Mouse (Mus musculus) ES-E14 (cell line): Measurements from ENCODE around the gene Phxr2. TPM values are rescaled to one million over a fixed set of nuclear protein-coding genes. Genes with fewer than 3 reads are reported as not detected.

Experiments used
- DNase-seq: peaks from one replicate; pipeline ENCODE4 v3.0.0-alpha.2; 2013; ENCODE audit warnings: low read depth, low spot score
- H3K27ac ChIP-seq: 2 replicates; pipeline ENCODE4 v1.5.1; 2012; ENCODE audit warnings: low read depth, mild to moderate bottlenecking, low read length, moderate library complexity, mixed read lengths; ENCODE audit not compliant: poor library complexity, insufficient read depth, severe bottlenecking
- H3K36me3 ChIP-seq: 2 replicates; pipeline ENCODE4 v1.6.1; 2012; ENCODE audit warnings: mild to moderate bottlenecking, low read length, moderate library complexity, mixed read lengths; ENCODE audit not compliant: control insufficient read depth, poor library complexity, insufficient read depth, severe bottlenecking
- H3K4me1 ChIP-seq, 2 experiments: fragments of 150-350 bp in 1 of 2; sonication (generic) in 1 of 2; 2 replicates each; pipeline ENCODE4 v1.6.1; 2012; ENCODE audit warnings: low read length in 2 of 2, mild to moderate bottlenecking in 1 of 2, mixed read lengths in 1 of 2; ENCODE audit not compliant: control insufficient read depth in 2 of 2, insufficient read depth in 2 of 2, poor library complexity in 1 of 2
- H3K4me3 ChIP-seq, 2 experiments: fragments of 150-350 bp in 1 of 2; sonication (generic) in 1 of 2; 2 replicates each; pipeline ENCODE4 v1.5.1; 2012; ENCODE audit warnings: low read length in 2 of 2, low read depth in 1 of 2, mild to moderate bottlenecking in 1 of 2, mixed read lengths in 1 of 2; ENCODE audit not compliant: insufficient read depth in 1 of 2, poor library complexity in 1 of 2, severe bottlenecking in 1 of 2
- H3K9ac ChIP-seq: 2 replicates; pipeline ENCODE4 v1.6.1; 2012; ENCODE audit warnings: low read depth, mild to moderate bottlenecking, low read length, mixed read lengths; ENCODE audit not compliant: poor library complexity, insufficient read depth, severe bottlenecking
- H3K9me3 ChIP-seq: fragments of 150-350 bp; sonication (generic); 2 replicates; pipeline ENCODE4 v1.6.1; 2012; ENCODE audit warnings: low read depth, mild to moderate bottlenecking, low read length; ENCODE audit not compliant: control insufficient read depth, insufficient read depth
- CHD2 ChIP-seq: IDR thresholded peaks from 2 replicates; pipeline ENCODE4 v1.6.1; 2014; ENCODE audit warnings: mild to moderate bottlenecking, low read depth, low read length, inconsistent platforms
- HCFC1 ChIP-seq: IDR thresholded peaks from 2 replicates; pipeline ENCODE4 v1.6.1; 2012; ENCODE audit warnings: low read length, inconsistent platforms, borderline replicate concordance; ENCODE audit not compliant: insufficient read depth
- MAFK ChIP-seq: IDR thresholded peaks from 2 replicates; pipeline ENCODE4 v1.6.1; 2014; ENCODE audit warnings: mild to moderate bottlenecking, low read depth, low read length, inconsistent platforms; ENCODE audit not compliant: insufficient read depth
- ZC3H11A ChIP-seq: IDR thresholded peaks from 2 replicates; pipeline ENCODE4 v1.6.1; 2012; ENCODE audit warnings: low read depth, mild to moderate bottlenecking, inconsistent platforms, low read length, borderline replicate concordance
- ZNF384 ChIP-seq: IDR thresholded peaks from 2 replicates; pipeline ENCODE4 v1.6.1; 2012; ENCODE audit warnings: low read depth, low read length, inconsistent platforms
- in situ Hi-C, 2 experiments: fragments of 600-800 bp; cut with MboI; formaldehyde crosslinking; loops; one replicate each; pipeline ENCODE4 v1.15.1; 2025; ENCODE audit warnings: low sequenced_read_pairs in 2 of 2, inconsistent platforms in 1 of 2; ENCODE audit not compliant: unreplicated experiment in 2 of 2
- total RNA-seq: library from RNA; depleted of rRNA; stranded (reverse); fragments of 300-350 nt; gene quantifications from 2 replicates; pipeline ENCODE4 v1.2.3, GENCODE M21; 2012

Gene Phxr2
- total RNA-seq, 1 experiment, result not detected

DNA sequence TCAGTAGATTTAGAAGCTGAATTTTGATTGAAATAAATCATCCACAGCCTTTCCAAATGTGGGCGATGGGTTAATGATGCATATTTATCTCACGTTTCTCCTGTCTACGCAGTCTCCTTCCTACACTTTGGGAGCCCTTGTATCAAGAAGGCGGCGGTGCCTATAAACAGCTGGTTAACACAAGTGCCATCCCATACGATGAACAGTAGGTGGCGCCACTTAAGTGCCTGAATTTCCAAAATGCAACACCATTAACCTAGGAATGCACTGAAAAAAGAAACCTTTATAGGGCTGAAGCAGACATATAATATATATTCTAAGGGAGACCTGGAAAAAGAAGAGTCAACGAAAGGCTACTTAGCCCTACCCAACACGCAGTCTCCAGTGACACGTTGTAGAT, 28.8 kb downstream of the Phxr2 start:
- Histone ChIP-seq H3K27ac (no peak overlapping the region), H3K9me3 (no peaks in the 10 kb centered on the region), H3K4me3 (no peak overlapping the region), H3K4me1 (no peaks in the 10 kb centered on the region), H3K36me3 (no peaks in the 10 kb centered on the region), H3K9ac (no peak overlapping the region)
- in situ Hi-C loops, result no loop called here
- no peak for DNase-seq
- TF ChIP-seq ZC3H11A (no peak), HCFC1 (no peak), ZNF384 (no peak), MAFK (no peak), CHD2 (no peak)

DNA sequence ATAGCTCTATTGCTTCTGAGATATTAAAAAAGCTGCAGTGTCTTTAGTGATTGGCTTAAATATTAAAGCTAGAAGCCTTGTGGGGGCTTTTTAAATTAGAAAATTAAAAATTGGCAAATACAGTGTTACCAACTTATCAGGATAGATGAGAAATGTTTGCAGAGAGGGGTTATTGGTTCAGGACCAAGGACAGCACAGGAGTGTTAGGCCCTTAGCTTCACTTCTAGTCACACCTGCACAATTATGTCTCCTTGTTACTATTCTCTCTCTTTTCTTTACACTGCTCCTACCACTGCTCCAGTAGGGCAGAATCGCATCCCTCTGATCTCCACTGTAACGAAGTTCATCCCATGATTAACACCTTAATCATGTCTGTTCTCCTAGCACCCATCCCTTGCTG, 31.0 kb downstream of the Phxr2 start:
- no peaks in the 10 kb centered on the region for H3K4me1 ChIP-seq
- no peak overlapping the region for H3K4me3 ChIP-seq
- no peak for DNase-seq
- no peaks in the 10 kb centered on the region for H3K36me3 ChIP-seq
- TF ChIP-seq MAFK (no peak), ZNF384 (no peak), CHD2 (no peak), HCFC1 (no peak), ZC3H11A (no peak)
- no peak overlapping the region for H3K27ac ChIP-seq
- H3K9me3 ChIP-seq, result no peaks in the 10 kb centered on the region
- H3K9ac ChIP-seq, result no peak overlapping the region
- in situ Hi-C loops, result no loop called here

DNA sequence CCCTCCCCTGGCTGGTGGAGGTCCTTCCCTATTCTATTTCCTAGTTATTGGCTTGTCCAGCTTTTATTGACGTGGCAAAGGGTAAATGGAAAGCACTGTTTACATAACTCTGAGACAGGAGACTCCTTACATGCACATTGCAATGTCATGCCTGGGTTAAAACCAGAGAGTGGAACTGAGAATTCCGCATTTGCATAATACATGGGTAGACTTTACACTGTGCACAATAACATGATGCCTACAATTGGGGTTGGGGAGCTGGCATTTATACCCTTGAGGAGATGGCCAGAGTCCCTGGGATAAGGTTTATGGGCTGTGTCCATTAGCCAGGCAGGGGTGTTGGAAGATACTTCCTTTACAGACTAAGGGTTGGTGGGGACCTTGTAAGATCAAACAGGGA, 32.8 kb downstream of the Phxr2 start:
- Histone ChIP-seq H3K27ac (no peak overlapping the region), H3K4me1 (no peaks in the 10 kb centered on the region), H3K9me3 (no peaks in the 10 kb centered on the region), H3K4me3 (no peak overlapping the region), H3K9ac (no peak overlapping the region), H3K36me3 (no peaks in the 10 kb centered on the region)
- DNase-seq, result no peak
- in situ Hi-C loops, result no loop called here
- no peak for TF ChIP-seq CHD2
- no peak for TF ChIP-seq ZC3H11A
- no peak for TF ChIP-seq MAFK
- TF ChIP-seq ZNF384, result no peak
- no peak for TF ChIP-seq HCFC1

DNA sequence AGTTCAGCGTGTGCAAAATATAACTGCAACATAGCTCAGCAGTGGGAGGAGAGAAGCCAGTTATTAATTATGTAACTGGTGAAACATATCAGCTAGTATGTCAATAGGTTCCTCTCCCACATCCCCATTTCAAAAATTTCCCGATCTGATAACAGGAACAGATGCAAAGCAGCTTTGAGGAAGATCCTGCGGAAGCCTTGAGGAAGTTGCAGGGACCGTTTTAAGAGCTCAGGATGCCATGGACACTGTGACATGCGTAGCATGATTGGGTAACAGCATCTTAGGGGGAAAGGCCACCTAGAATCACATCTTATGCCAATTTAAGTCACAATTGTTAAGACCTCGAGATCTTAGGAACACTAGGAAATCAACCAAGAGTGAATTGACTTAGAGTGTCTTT, 36.2 kb downstream of the Phxr2 start:
- Histone ChIP-seq H3K4me1 (no peaks in the 10 kb centered on the region), H3K4me3 (no peak overlapping the region), H3K27ac (no peak overlapping the region), H3K9me3 (no peaks in the 10 kb centered on the region), H3K36me3 (no peaks in the 10 kb centered on the region), H3K9ac (no peak overlapping the region)
- in situ Hi-C loops, result no loop called here
- DNase-seq, result no peak
- TF ChIP-seq CHD2 (no peak), ZC3H11A (no peak), HCFC1 (no peak), ZNF384 (no peak), MAFK (no peak)

DNA sequence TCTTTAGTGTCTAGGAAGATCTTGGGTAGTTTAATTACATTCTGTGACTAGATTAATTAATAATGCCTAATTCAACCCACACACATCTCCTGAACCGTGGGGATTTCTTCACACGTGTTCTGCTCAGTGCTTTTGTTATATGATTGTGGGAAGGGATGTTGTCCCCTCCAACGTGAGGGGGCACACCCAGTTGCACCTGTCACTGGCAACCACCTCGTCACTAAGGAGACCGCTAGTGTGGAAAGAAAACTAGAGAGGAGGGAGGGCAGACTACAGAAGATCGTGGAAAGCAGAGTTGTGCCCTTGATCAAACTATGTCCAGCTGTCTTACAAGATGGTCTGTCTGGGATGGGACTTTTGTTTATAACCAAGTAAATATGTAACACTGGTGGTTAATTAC, 40.1 kb downstream of the Phxr2 start:
- TF ChIP-seq MAFK (no peak), CHD2 (no peak), HCFC1 (no peak)
- H3K4me3 ChIP-seq, result no peak overlapping the region

More for the DNA sequence above, 40.1 kb downstream of the Phxr2 start:
- Histone ChIP-seq H3K36me3 (no peaks in the 10 kb centered on the region), H3K27ac (no peak overlapping the region), H3K4me1 (no peaks in the 10 kb centered on the region), H3K9ac (no peak overlapping the region), H3K9me3 (no peaks in the 10 kb centered on the region)
- no peak for DNase-seq
- in situ Hi-C loops, result no loop called here
